Mouse (Mus musculus) embryonic facial prominence, embryonic 14.5 days (tissue): ENCODE measurements around the gene Ttc21b. TPM values are rescaled to one million over a fixed set of nuclear protein-coding genes. Genes with fewer than 3 reads are reported as not detected.

Experiments used
- polyA plus RNA-seq: library from polyadenylated mRNA; unstranded; fragments of >200 nt; fragmentation: Nextera tagmentation; extraction: Ambion mirVana; gene quantifications from 2 replicates; pipeline ENCODE4 v1.2.1, GENCODE M21; 2014

The Ttc21b gene
- polyA plus RNA-seq, 1 experiment from 2014 or later: 11.7 TPM

Other genes with a start within 250 kb of the Ttc21b start
- gene Galnt3, start 131.6 kb downstream of the Ttc21b start, polyA plus RNA-seq: 3.9 and 5.1 TPM in 2 replicates
- 0.67 and 0.84 TPM in 2 replicates for gene Scn1a, start 184.2 kb upstream of the Ttc21b start, polyA plus RNA-seq